ENCODE assay signal across 16 mouse cellular contexts in the genomic region with DNA sequence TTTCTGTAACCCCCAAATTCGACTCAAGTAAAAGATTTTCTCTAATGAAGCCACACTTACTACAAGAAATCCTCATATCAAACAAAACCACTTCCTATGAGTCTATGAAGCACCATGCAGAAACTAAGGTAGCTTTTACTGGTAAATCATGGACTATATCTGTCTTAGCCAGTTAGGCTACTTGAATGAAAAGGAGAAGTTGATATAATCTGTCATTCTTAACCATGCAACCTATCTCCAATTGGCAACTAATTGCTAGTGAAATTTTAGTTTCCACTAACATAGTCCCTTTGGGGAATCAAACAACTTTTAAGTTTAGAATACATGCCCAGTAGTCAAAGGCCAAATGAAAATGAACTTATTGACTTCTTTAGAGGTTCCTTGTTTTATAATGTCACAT.
"Had no signal": no experiment of that assay in that cellular context is flagged by ENCODE, and none has a peak within 500 bp of the region (broad histone marks: within the 10 kb centered on the region; RNA-seq: fewer than 3 reads in every experiment).

No protein-coding gene starts in this region.

- H3K36me3 ChIP-seq: neural tube, embryonic 13.5 days; neural tube, embryonic 15.5 days; stomach, embryonic 15.5 days had no signal

- H3K27me3 ChIP-seq: neural tube, embryonic 13.5 days; neural tube, embryonic 15.5 days; stomach, embryonic 15.5 days had no signal

- H3K4me3 ChIP-seq: neural tube, embryonic 13.5 days; neural tube, embryonic 15.5 days; stomach, embryonic 15.5 days had no signal

- H3K9me3 ChIP-seq: neural tube, embryonic 13.5 days; neural tube, embryonic 15.5 days; stomach, embryonic 15.5 days had no signal

- H3K4me1 ChIP-seq: neural tube, embryonic 13.5 days; neural tube, embryonic 15.5 days; stomach, embryonic 15.5 days had no signal

- H3K4me2 ChIP-seq: neural tube, embryonic 13.5 days; neural tube, embryonic 15.5 days; stomach, embryonic 15.5 days had no signal

- DNase-seq: retina, postnatal 1 day; right cerebral cortex, adult 18-20 months; right cerebral cortex, postnatal 14 days; right cerebral cortex, postnatal 25 days; right cerebral cortex, postnatal 4 days; spleen, adult 18-20 months; thymus, adult 18-20 months; thymus, adult 2 months; thymus, postnatal 14 days; thymus, postnatal 25 days; thymus, postnatal 36 days; thymus, postnatal 4 days had no signal

- H3K9ac ChIP-seq: neural tube, embryonic 13.5 days; neural tube, embryonic 15.5 days; stomach, embryonic 15.5 days had no signal

- H3K27ac ChIP-seq: neural tube, embryonic 13.5 days; neural tube, embryonic 15.5 days; stomach, embryonic 15.5 days; stomach, postnatal 0 days had no signal
